Mouse (Mus musculus): Measurements from ENCODE around the gene Fgd5. TPM values are rescaled to one million over a fixed set of nuclear protein-coding genes. Genes with fewer than 3 reads are reported as not detected.

Fgd5 gene
- polyA plus RNA-seq, 2 experiments, result 1.5 to 1.6 TPM

DNA sequence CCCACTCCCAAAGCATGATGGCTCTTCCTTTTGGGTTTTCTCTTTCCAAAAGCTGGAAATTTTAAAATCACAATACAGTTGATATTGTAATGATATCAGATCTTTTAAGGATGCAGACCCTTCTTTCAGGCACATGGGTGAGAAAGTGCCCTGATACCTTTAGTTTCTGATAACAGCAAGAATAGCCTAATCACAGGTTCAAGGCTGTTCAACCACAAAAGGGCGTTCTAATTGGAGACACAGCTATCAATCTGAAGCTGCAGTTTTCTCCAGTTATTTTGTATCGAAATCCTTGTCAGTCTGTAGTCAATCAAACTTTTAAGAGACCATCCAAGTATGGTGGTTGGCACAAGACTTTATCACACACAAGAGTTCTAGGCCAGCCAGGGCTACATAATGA, 115.2 kb downstream of the Fgd5 start:
- no peaks in the 10 kb centered on the region for H3K36me3 ChIP-seq (replicated peaks; ENCODE audit: control insufficient read depth, insufficient read depth, low read depth)
- no peak overlapping the region for H3K9ac ChIP-seq (replicated peaks)
- H3K4me2 ChIP-seq (ENCODE audit: low read depth), result peak overlapping the region; percentile 94; the same call in 1 of the 2 replicates
- ATAC-seq (ENCODE audit: insufficient read depth) (no peak), DNase-seq (ENCODE audit: low read depth in 3 of 3, low spot score in 3 of 3) (peak in 2 of 3 experiments; percentile 9 to 17)
- peaks cover 25 to 33% of the 10 kb centered on the region in 2 experiments for H3K4me1 ChIP-seq (replicated peaks; ENCODE audit: control insufficient read depth in 2 of 2, insufficient read depth in 2 of 2, low read length in 1 of 2)
- H3K27ac ChIP-seq, result no peak overlapping the region
- H3K4me3 ChIP-seq (ENCODE audit: insufficient read depth in 1 of 2, low read depth in 2 of 2, low read length in 2 of 2), result no peak overlapping the region
- no peaks in the 10 kb centered on the region for H3K27me3 ChIP-seq (ENCODE audit: control insufficient read depth, insufficient read depth, low read length)
- TF ChIP-seq CTCF (IDR thresholded peaks at IDR 0.05; ENCODE audit: low read depth), result no peak
- peak; percentile 23; the same call in 1 of the 2 replicates for TF ChIP-seq EP300 (IDR thresholded peaks at IDR 0.05; ENCODE audit: low read depth)
- WGBS (ENCODE audit: insufficient replicate concordance), result 14% methylated on average over 2 of the region's 2 CpGs
- H3K9me3 ChIP-seq (ENCODE audit: control insufficient read depth, low read length), result no peaks in the 10 kb centered on the region

DNA sequence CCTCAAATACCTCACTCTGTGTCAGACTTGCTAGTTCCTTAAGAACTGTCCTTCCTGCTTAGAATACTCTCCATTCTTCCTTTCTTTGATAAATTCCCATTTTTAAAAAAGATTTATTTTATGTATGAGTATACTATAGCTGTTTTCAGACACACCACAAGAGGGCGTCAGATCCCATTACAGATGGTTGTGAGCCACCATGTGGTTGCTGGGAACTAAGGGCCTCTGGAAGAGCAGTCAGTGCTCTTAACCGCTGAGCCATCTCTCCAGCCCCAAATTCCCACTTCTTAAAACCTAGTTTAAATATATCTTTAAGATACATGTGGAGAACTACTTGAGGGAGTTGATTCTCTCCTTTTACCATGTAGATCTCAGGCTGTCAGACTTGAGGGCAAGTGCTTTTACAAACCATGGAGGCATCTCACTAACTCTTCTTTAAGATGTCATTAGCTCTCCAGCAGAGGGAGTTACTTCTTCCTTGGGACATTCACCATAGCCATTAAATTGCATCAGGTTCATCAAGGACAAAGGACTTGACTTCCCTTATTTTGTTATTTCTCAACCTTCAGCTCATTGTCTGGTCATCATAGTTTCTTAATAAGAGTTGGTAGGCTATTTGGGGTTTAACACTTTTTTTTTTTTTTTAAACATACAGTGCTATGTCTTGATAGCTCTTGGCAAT, 122.1 kb downstream of the Fgd5 start:
- H3K27ac ChIP-seq, result no peak overlapping the region
- no peak overlapping the region for H3K4me2 ChIP-seq (ENCODE audit: low read depth)
- DNase-seq (ENCODE audit: low read depth in 3 of 3, low spot score in 3 of 3), result no peak
- WGBS (ENCODE audit: insufficient replicate concordance), result 57% methylated on average over 2 of the region's 2 CpGs
- H3K4me3 ChIP-seq (ENCODE audit: insufficient read depth in 1 of 2, low read depth in 2 of 2, low read length in 2 of 2), result no peak overlapping the region
- no peak for TF ChIP-seq EP300 (IDR thresholded peaks at IDR 0.05; ENCODE audit: low read depth)
- peak; percentile 24; the same call in 1 of the 2 replicates for TF ChIP-seq CTCF (IDR thresholded peaks at IDR 0.05; ENCODE audit: low read depth)
- H3K9me3 ChIP-seq (ENCODE audit: control insufficient read depth, low read length), result no peaks in the 10 kb centered on the region
- peaks cover 0 to 6% of the 10 kb centered on the region in 2 experiments; a peak in 2 of 4 replicates for H3K4me1 ChIP-seq (replicated peaks; ENCODE audit: control insufficient read depth in 2 of 2, insufficient read depth in 2 of 2, low read length in 1 of 2)
- ATAC-seq (ENCODE audit: insufficient read depth), result no peak
- H3K36me3 ChIP-seq (replicated peaks; ENCODE audit: control insufficient read depth, insufficient read depth, low read depth), result no peaks in the 10 kb centered on the region
- H3K27me3 ChIP-seq (ENCODE audit: control insufficient read depth, insufficient read depth, low read length), result no peaks in the 10 kb centered on the region
- H3K9ac ChIP-seq (replicated peaks), result no peak overlapping the region

DNA sequence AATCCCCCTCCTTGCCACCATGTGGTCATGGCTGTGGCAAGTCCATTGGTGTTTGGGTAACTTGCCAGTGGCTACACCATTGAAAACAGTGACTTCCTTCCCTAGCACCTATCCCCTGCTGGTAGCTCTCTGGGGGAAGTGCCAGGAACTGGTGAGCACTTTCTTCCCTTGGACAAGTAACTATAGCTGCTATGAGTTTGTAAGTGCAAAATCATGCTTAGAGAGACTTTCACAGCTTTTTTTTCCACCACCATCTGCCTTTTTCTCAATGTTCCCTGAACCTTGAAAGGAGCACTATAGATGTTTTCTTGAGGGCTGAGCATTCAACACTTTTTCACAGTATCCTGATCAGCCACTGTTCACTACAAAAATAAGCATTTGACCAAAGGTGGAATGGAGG, 145.9 kb downstream of the Fgd5 start:
- TF ChIP-seq EP300 (IDR thresholded peaks at IDR 0.05; ENCODE audit: low read depth), result no peak
- no peak for TF ChIP-seq CTCF (IDR thresholded peaks at IDR 0.05; ENCODE audit: low read depth)
- no peak overlapping the region for H3K4me2 ChIP-seq (ENCODE audit: low read depth)
- no peak overlapping the region for H3K4me3 ChIP-seq (ENCODE audit: insufficient read depth in 1 of 2, low read depth in 2 of 2, low read length in 2 of 2)
- H3K9me3 ChIP-seq (ENCODE audit: control insufficient read depth, low read length), result no peaks in the 10 kb centered on the region
- DNase-seq (ENCODE audit: low read depth in 3 of 3, low spot score in 3 of 3), result no peak
- H3K27me3 ChIP-seq (ENCODE audit: control insufficient read depth, insufficient read depth, low read length), result no peaks in the 10 kb centered on the region
- H3K36me3 ChIP-seq (replicated peaks; ENCODE audit: control insufficient read depth, insufficient read depth, low read depth), result no peaks in the 10 kb centered on the region; the same call in 1 of the 2 replicates
- ATAC-seq (ENCODE audit: insufficient read depth), result no peak
- H3K4me1 ChIP-seq (replicated peaks; ENCODE audit: control insufficient read depth in 2 of 2, insufficient read depth in 2 of 2, low read length in 1 of 2), result no peaks in the 10 kb centered on the region
- H3K27ac ChIP-seq, result no peak overlapping the region
- no peak overlapping the region for H3K9ac ChIP-seq (replicated peaks)

Other genes with a start within 250 kb of the Fgd5 start
- 0.01 and 0.03 TPM in 2 replicates for gene Grip2, start 151.6 kb upstream of the Fgd5 start, polyA plus RNA-seq (2012; rRNA removed)
- gene Grip2, start 151.6 kb upstream of the Fgd5 start, polyA plus RNA-seq (2014; fragmentation: Nextera tagmentation; extraction: Ambion mirVana), result not detected in 2 replicates
- 3.6 and 6.8 TPM in 2 replicates for gene Ccdc174, start 100.8 kb upstream of the Fgd5 start, polyA plus RNA-seq (2012; rRNA removed)
- 10.9 and 13.9 TPM in 2 replicates for gene Ccdc174, start 100.8 kb upstream of the Fgd5 start, polyA plus RNA-seq (2014; fragmentation: Nextera tagmentation; extraction: Ambion mirVana)
- 0.06 and 0.17 TPM in 2 replicates for gene 4930590J08Rik, start 76.1 kb upstream of the Fgd5 start, polyA plus RNA-seq (2012; rRNA removed)
- 0.11 TPM in 1 of 2 replicates, not detected in the other for gene 4930590J08Rik, start 76.1 kb upstream of the Fgd5 start, polyA plus RNA-seq (2014; fragmentation: Nextera tagmentation; extraction: Ambion mirVana)
- gene Nr2c2, start 112.5 kb downstream of the Fgd5 start, polyA plus RNA-seq (2012; rRNA removed), result 5.0 and 5.9 TPM in 2 replicates
- gene Nr2c2, start 112.5 kb downstream of the Fgd5 start, polyA plus RNA-seq (2014; fragmentation: Nextera tagmentation; extraction: Ambion mirVana), result 3.9 and 6.1 TPM in 2 replicates
- 6.7 and 18.2 TPM in 2 replicates for gene Mrps25, start 205.2 kb downstream of the Fgd5 start, polyA plus RNA-seq (2012; rRNA removed)
- 37.1 and 39.1 TPM in 2 replicates for gene Mrps25, start 205.2 kb downstream of the Fgd5 start, polyA plus RNA-seq (2014; fragmentation: Nextera tagmentation; extraction: Ambion mirVana)
- gene Rbsn, start 236.0 kb downstream of the Fgd5 start, polyA plus RNA-seq (2012; rRNA removed), result 3.1 and 3.8 TPM in 2 replicates
- 4.8 and 5.3 TPM in 2 replicates for gene Rbsn, start 236.0 kb downstream of the Fgd5 start, polyA plus RNA-seq (2014; fragmentation: Nextera tagmentation; extraction: Ambion mirVana)

All from liver, embryonic 14.5 days (tissue).